Mouse (Mus musculus): Measurements from ENCODE around the gene Anks1b. TPM values are rescaled to one million over a fixed set of nuclear protein-coding genes. Genes with fewer than 3 reads are reported as not detected.

Gene Anks1b
- total RNA-seq, 2 experiments from 2014 or later: not detected

DNA sequence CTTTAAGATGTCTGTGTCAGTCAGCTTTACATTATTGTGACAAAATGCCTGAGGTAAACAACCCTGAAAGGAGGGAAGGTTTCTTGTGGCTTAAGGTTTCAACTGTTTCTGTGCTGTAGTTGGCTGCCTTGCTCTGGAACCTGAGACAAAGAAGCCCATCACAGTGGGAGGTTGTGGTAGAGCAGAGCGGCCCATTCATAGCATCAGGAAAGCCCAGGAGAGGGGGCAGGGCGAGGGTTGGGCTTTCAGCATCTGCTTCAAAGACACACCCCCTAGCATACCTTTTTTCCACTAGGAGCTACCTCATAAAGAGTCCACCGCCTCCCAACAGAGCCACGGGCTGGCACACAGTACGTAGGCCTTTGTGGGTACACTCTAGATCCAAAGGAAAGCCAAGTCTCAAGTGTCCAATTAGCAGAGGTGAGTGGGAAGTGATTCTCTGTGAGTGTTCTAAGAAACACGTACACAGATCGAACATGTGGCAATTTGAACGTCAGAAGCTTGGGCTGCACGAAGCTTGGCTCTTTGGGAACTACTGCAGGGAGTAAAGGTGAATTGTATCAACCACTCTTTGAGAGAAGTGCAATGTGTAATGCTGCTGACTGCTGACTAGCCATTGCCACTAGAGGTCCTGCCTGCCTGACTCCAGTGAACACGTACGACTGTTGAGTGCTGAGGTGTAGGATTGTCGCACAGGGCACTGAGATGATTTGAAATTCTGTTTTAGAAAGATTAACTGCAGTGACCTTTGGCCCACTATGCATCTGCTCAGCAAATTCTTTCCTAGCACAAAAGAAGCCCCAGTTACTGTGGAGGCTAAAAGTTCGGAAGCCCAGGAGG lies 906.5 kb downstream of the Anks1b start:
- no peak for ATAC-seq (ENCODE audit: poor library complexity, severe bottlenecking)

DNA sequence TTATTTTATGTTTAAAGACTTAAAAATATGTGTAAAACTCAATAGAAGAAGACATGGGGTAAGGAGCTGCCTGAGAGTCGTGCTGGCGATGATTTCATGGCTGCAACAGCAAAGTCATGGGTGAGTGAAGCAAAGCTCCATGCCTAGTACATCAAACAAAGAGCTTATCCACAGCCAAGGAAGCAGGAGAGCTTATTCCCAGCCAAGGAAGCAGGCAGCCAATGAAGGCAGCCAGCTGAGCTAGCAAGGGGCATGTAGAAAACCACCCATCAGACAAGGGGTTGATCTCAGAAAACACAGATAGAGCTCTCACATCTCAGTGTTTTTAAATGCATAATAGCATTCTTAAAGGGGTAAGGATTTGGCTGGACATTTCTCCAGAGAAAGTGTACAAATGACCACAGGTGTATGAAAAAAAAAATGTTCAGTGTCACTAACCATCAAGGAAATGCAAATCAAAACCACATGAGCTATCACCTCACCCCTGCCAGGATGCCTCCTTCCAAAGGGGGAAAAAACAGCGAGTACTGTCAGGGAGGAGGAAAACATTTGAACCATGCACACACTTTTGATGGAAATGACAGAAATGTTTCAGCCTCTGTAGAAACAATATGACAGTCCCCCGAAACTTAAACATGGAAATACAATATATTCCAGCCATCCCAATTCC lies 911.8 kb downstream of the Anks1b start:
- no peak for ATAC-seq (ENCODE audit: poor library complexity, severe bottlenecking)

DNA sequence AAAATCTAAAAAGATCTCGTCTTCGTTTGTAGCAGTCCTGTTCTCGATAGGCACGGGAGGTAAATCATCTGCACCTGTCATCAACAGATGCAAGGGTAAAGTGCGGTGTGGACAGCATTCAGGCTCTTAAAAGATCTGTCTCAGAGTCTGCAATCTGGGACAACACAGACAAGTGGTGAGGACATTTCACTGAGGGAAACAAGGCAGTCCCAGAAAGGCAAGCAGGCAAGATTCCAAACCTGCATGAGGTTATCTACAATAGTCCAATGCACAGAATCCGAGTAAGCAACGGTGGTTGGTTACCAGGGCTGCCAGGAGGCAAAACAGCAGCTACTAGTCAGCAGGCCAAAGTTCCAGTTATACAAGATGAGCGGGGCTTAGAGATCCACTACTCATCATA lies 912.4 kb downstream of the Anks1b start:
- no peak for ATAC-seq (ENCODE audit: poor library complexity, severe bottlenecking)

DNA sequence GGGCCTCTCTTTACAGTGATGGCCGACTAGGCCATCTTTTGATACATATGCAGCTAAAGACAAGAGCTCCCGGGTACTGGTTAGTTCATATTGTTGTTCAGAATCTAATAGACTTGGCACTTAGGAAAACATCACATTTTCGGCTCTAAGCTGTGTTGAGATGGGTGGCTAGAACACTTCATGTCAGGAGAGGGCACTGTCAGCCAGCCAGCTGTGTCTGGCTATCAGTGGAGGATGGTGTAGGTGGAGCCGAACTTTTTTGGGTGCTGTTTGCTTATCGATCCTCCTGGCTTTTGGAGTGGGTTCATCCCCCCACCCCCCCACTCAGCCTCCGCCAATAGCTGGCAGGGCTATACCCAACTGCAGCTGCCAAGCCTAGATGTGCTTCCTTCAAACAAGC lies 929.8 kb downstream of the Anks1b start:
- ATAC-seq (ENCODE audit: poor library complexity, severe bottlenecking): no peak

DNA sequence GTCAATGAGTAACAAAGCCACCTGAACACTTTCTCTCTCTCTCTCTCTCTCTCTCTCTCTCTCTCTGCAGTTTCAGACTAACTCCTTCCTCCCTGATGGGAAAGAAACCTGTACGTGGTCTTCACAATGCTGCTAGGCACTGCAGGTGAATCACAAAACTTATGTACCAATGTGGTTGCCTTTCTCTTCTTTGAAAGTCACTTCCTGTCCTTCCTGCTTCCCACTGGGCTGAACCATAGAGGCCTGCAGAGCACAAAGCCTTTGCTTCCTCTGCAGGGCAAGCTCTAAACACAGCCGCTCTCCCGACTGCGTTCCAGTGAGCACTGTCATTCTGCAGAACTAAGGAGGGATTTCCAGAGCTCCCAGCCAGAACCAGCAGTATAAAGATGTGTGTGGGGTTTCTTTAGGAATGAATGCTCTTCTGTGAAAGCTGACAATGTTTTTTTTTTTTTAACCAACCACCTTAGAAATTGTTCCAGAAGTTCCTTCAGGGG lies 931.3 kb downstream of the Anks1b start:
- ATAC-seq (ENCODE audit: poor library complexity, severe bottlenecking): no peak

DNA sequence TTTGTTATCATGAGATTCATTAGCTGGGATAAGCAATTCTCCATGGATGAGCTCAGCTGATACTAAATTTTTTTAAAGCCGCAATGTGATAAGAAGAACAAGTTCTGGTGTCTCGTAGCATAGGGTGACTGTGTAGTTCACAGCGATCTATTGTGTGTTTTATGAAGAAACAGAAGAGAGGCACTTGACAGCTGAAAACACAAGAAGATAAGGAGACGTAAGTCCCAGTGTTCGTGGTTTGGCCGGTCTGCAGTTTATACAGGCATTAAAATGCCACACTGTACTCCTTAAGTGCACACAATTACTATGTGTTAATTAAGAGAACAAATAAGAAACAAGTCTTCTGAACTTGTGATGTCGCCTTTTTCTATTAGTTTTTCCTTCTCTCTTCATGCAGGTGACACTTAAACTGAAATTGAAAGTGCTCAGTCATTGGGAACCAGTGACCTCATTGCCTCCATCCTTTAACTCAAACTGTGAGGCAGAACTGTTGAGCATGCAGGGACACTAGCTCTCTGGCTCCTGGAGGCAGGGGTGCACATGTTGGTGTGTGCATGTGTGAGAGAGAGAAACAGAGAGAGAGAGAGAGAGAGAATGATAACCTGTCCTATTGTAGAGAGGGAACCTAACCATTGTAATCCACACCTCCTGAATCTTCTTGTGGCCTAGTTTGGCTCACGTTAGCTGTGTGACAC lies 935.5 kb downstream of the Anks1b start:
- no peak for ATAC-seq (ENCODE audit: poor library complexity, severe bottlenecking)

DNA sequence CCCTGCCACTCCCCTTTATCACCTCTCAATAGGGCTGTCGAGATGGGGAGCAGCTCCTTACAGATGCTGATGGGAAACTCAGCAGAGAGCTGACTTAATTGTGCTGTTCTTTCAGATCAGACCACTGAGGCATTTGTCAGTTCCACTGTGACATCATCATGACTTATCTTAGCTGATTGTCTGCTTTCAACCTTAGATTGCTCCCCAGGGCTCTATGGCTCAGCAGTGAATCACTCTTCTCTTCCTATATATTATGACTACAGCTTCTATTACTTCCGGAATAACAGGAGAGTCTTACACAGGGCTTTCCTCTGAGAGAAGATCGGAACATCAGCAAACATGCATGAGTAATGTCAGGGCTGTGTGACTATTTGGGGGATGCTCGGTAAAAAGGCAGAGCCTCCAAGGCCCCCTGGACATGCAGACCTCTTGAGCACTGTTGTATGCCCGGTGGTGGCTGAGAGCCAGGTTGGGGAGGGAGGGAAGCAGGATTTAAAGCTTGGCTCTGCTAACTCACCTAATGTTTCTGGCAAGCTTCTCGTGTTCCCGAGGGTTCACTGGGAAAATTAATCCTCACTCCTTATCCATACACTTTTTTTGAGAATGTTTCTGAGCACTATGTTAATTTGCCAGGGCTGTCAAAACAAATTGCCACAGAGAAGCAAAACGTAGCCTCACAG lies 936.7 kb downstream of the Anks1b start:
- ATAC-seq (ENCODE audit: poor library complexity, severe bottlenecking): no peak

DNA sequence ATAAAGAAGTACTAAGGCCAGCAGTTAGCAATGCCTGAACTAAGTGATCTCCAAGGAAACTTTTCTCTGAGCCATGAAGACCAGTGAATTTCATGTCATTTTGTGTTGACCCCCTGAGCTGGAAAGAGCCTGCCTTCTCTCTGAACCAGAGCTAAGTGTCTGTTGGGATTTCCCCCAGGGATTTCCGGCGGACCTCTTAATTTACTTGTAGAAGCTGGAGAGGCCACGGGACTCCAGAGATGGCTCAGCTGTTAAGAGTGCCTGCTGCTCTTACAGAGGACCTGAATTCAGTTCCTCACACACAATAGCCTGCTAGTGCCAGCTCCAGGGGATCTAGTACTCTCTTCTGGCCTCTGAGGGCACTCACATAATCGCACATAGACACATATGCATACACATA lies 938.1 kb downstream of the Anks1b start:
- no peak for ATAC-seq (ENCODE audit: poor library complexity, severe bottlenecking)

DNA sequence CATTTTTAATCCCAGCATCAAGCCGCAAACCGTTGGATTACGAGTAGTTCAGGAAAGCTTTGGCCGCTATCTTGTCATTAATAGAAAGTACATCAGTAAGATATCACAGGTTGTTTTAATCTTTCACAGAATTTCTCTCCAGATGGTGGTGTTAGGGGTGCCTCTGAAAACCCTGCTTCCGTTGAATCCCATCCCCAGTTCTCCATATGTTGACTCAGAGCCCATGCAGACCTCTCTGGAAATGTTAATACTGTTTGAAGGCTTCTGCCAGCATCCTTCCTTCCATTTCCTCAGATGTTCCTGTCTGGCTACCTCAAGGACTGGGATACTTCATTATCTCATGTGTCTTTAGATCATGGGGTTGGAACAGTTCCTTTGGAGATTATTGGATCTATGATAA lies 940.0 kb downstream of the Anks1b start:
- no peak for ATAC-seq (ENCODE audit: poor library complexity, severe bottlenecking)

DNA sequence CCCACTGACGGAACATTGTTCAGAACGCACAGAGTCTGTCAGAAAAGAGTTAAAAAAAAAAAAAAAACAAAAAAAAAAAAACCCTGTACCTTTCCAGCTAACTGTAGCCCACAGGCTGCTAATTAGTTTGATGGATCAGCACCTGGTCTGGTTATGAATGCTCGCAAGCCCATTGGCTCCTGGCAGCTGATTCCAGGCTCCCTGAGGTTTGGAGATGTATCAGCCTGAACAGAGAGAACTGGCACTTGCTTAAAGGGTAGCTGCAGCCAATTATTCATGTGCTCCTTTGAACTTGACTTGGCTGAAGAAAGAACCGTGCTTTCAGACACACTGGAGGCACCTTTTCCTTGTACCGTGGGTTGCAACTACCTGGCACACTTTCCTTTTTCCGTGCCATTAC lies 941.1 kb downstream of the Anks1b start:
- no peak for ATAC-seq (ENCODE audit: poor library complexity, severe bottlenecking)

DNA sequence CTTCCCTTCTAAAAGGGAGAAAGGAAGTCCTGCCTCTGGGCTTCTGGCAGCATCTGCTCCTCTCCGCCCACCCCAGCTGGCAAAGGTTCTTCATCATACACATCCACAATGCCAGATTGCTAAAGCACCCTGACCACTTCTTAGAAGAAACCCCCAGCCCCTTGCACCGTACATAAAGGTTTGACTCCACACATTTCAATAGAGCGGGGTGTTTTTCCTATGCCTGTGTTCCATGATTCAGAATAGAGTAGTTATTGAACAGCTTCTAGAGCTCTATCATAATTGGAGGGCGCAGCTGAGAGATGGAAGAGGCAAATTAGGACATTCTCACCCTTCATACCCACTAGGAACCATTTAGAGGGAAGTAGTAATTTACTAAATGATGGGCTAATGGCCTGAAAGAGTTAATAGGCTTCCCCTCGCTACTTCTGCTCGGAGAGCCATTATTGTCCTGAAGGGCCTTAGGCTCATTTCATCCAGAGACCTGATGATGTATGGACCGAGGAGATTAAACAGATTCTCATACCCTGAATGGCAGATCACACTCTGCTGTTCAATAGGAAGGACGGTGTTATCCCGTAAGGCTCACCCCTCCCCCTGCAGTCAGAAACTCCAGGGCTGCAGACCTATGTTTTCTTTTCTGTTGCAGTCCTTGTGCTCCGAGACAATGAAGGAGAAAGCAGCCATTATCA lies 945.1 kb downstream of the Anks1b start:
- no peak for ATAC-seq (ENCODE audit: poor library complexity, severe bottlenecking)

DNA sequence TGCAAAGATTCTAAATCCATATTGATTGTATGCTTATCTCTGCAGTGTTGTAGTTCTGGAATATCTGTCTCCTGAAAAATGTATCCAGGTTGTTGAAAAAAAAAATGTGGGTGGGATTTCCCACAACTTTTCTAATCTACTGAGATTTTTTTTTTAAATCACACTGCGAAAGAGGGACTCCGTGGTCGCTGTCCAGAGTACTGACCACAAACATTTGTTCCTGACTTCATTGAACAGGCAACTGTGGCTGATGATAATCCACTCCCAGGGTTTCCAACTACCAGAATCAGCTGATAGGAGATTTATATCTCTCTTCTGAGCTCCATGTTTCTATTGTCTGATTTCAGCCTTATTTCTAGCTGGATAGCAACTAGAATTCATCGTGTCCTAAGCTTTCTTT lies 950.1 kb downstream of the Anks1b start:
- ATAC-seq (ENCODE audit: poor library complexity, severe bottlenecking): no peak

DNA sequence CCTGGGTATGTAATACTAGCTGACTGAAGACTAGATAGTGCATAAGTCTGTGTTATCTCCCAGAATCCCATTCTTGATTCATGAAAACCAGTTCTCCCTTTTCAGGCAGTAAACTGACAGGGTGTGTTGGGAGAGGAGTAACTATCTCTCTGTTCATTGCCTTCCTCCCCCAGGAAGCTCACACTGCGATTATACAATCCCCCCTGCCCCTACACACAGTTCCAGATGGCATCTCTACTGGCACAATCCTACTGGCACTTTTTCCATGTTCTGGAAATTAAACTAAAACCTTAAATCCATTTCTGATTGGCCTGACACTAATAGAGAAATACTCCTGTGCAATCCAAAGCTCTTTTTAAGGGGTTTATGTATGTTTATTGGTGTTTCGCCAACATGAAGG lies 951.4 kb downstream of the Anks1b start:
- no peak for ATAC-seq (ENCODE audit: poor library complexity, severe bottlenecking)

DNA sequence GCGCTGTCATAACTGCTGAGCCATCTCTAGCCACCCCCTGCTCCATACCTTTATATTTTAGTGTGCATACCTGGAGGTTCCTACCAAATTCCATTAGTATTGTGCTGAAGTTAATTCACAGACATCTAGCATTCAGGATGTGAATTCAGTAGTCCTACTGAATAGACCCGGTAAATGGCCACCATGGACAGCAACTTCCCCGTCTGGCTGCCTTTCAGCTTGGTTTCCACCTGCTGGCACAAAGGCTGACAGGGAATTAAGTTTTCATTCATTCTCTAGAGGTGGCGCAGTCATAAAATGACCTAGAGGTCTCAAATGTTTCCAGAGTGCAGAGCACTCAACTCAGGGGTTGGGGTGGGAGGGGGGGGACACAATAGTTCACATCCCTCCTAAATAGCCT lies 953.6 kb downstream of the Anks1b start:
- ATAC-seq (ENCODE audit: poor library complexity, severe bottlenecking): no peak

DNA sequence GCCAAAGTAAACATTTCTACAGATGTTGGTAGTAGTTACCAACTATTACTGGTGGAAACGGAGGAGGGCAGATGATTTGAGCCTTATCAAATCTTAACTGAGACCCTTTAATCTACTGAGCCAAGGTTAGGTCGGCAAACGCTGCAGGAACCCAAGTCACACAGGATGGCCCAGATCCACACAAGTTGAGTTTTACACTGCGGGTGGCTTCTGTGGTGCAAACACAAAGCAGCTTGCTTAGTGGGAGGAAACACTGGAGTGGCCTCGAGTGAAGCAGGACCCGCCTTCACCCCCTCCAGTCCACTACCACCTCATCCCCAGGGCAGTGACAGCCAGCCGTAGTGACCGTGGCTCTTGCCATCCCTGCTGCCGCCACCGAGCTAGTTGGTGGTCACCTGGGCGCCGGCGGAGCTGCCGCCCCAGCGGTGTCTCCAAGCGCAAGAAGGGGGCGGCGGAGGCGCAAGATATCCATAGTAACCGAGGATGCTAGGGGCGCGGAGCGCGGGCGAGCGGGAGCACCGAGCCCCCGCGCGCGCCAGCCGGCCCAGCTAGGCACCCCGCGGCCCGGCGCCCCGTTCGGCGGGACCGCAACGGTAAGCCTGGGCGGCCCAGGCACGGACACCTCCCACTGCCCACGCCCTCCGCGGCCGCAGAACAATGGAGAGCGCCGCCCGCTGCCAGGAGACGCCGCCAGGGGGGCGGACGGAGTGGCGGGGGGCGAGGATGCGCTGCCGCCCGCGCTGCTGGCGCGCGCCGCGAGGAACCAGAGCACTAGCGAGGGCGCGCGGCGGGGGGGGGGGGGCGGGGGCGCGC lies 955.5 kb downstream of the Anks1b start:
- ATAC-seq (ENCODE audit: poor library complexity, severe bottlenecking): no peak

DNA sequence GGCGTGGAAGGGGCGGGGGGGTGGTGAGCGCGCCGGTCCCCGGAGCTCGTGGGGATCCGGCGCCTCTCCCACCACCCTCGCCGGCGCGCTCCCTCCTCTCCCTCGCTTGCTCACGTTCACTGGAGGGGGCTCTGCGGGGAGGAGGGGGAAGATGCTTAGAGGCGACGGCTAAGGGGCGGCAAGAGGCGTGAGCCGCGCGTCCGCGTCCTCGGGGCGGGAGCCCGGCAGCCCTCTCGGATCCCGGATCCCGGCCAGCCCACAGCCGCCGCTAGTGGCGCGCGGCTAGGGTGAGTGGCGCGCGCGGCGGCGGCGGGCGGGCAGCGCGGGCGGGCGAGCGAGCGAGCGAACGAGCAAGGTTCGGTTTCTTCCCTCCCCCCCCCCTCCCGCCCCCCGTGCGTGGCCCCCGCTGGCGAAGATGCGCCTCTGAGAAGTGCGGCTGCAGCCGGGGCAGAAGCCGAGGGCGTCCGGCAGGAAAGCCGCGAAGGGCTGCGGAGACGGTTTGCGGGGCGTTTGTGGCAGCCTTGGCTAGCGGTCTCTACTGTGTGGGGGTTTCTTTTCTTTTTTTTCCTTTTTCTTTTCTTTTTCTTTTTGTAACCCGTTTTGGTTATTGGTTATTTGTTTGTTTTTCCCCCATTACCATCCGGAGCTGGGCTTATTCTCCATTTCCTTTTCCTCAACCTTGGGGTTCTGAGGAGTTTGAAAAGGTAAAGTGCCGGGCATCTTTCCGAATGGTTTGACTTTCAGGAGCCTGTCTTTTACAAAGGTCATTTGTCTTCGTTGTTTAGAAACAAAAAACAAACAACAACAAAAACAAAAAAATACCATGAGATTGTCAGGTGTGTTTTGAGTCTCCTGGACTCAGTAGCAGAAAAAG lies 956.3 kb downstream of the Anks1b start:
- no peak for ATAC-seq (ENCODE audit: poor library complexity, severe bottlenecking)

DNA sequence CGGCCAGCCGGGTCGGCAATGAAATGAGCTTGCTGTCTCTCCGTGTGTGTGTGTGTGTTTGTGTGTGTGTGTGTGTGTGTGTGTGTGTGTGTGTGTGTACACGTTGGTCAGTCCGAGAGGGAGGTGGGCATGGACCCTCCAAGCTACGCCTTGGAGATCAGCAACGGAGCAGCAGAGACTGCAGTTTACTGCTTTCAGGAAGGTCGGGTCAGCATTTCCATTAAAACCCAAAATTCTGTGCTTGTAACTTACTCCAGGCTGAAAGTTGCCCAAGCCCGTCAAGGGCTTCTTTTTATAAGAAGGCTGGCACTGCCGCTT lies 956.9 kb downstream of the Anks1b start:
- no peak for ATAC-seq (ENCODE audit: poor library complexity, severe bottlenecking)

DNA sequence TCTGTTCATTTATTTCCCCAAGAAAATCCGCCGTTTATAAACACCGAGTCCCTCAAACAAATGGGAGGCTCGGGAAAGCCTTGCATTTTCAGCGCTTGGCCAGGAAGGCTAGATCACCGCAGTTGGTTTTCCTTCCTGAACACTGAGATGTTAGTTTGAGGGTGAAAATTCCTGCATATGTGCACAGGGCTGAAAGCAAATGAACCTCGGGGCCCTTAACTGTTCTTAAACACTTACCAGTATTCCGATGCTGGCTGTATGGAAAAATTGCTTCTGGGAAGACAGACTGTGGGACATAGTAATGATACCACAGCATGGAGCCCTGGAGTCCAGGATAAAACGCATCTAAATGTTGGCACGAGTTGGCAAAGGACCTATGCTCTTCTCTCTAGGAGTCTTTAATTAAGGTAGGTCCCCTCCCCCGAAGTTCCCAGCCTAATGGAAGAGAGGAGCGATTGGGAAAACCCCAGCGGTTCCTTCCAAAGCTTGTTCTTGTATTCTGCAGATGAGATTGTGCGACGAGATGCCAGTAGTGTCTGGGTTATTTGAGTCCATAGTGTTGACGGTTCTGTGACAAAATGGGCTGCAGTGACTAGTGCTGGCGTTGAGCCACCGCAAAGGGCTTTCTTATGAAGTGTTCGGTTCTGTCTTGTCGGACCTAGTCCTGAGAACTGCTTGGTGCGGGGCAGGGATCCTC lies 957.4 kb downstream of the Anks1b start:
- no peak for ATAC-seq (ENCODE audit: poor library complexity, severe bottlenecking)

Measured in megakaryocyte, adult 5-6 weeks (primary cell).